20 mouse cellular contexts compared by ENCODE assay signal in genomic region chr2:35060256-35060655, GRCm38 (mm10). TPM values are rescaled to one million over a fixed set of nuclear protein-coding genes. Genes with fewer than 3 reads are reported as not detected.
"Had no signal": no experiment of that assay in that cellular context is flagged by ENCODE, and none has a peak within 500 bp of the region (broad histone marks: within the 10 kb centered on the region; RNA-seq: fewer than 3 reads in every experiment).

No protein-coding gene starts in this region.

- H3K4me1 ChIP-seq: midbrain, embryonic 12.5 days; midbrain, embryonic 15.5 days; neural tube, embryonic 12.5 days; neural tube, embryonic 15.5 days; stomach, embryonic 15.5 days had no signal

- H3K9me3 ChIP-seq: midbrain, embryonic 12.5 days; midbrain, embryonic 15.5 days; neural tube, embryonic 12.5 days; neural tube, embryonic 15.5 days; stomach, embryonic 15.5 days had no signal

- H3K4me2 ChIP-seq: lung, embryonic 14.5 days; midbrain, embryonic 12.5 days; midbrain, embryonic 15.5 days; neural tube, embryonic 12.5 days; neural tube, embryonic 15.5 days; stomach, embryonic 15.5 days had no signal

- H3K27ac ChIP-seq: layer of hippocampus, adult 2 months; macrophage; midbrain, embryonic 12.5 days; midbrain, embryonic 15.5 days; neural tube, embryonic 12.5 days; neural tube, embryonic 15.5 days; stomach, embryonic 15.5 days had no signal

- DNase-seq: kidney, adult 18-20 months; kidney, adult 9 months; kidney, postnatal 25 days; layer of hippocampus, adult 9-11 months; lung, embryonic 14.5 days; lung, postnatal 10 days; retina, postnatal 1 day; right cerebral cortex, postnatal 25 days; spleen, adult 18-20 months; thymus, postnatal 25 days had no signal

- H3K36me3 ChIP-seq: midbrain, embryonic 12.5 days; midbrain, embryonic 15.5 days; neural tube, embryonic 12.5 days; neural tube, embryonic 15.5 days; stomach, embryonic 15.5 days had no signal

- H3K27me3 ChIP-seq: midbrain, embryonic 12.5 days; midbrain, embryonic 15.5 days; neural tube, embryonic 12.5 days; neural tube, embryonic 15.5 days; stomach, embryonic 15.5 days had no signal

- H3K9ac ChIP-seq: lung, embryonic 14.5 days; midbrain, embryonic 12.5 days; midbrain, embryonic 15.5 days; neural tube, embryonic 12.5 days; neural tube, embryonic 15.5 days; stomach, embryonic 15.5 days had no signal

- ATAC-seq: intestine, embryonic 16.5 days; midbrain, embryonic 15.5 days had no signal

- H3K4me3 ChIP-seq: layer of hippocampus, adult 2 months; midbrain, embryonic 12.5 days; midbrain, embryonic 15.5 days; neural tube, embryonic 12.5 days; neural tube, embryonic 15.5 days; stomach, embryonic 15.5 days had no signal

RNA-seq across cellular contexts. Expression of gene Hc, which starts 1.0 kb away (rescaled TPM):
- total RNA-seq: layer of hippocampus, adult 2 months; megakaryocyte, adult 5-6 weeks had no signal
- polyA plus RNA-seq: limb, embryonic 11.5 days; macrophage had no signal

RNA-seq across cellular contexts. Expression of gene AI182371, which starts 41.1 kb away (rescaled TPM):
- polyA plus RNA-seq: limb, embryonic 11.5 days; lung, embryonic 14.5 days had no signal
